Mouse (Mus musculus): Measurements from ENCODE around the gene Fitm1. TPM values are rescaled to one million over a fixed set of nuclear protein-coding genes. Genes with fewer than 3 reads are reported as not detected.
A peak's percentile ranks its signal among the peaks of the same experiment; 100 is the strongest.

Gene Fitm1
- total and polyA plus RNA-seq, 3 experiments = not detected

GRCm38 (mm10) chr14:55540787-55541321 lies 34.6 kb upstream of the Fitm1 start:
- Histone ChIP-seq H3K9me3 (replicated peaks; ENCODE audit: low read length) (no peaks in the 10 kb centered on the region), H3K4me2 (ENCODE audit: insufficient read depth, low read depth, poor library complexity, severe bottlenecking) (peak overlapping the region; percentile 92; the same call in 1 of the 2 replicates), H3K27me3 (replicated peaks) (no peaks in the 10 kb centered on the region), H3K4me3 (replicated peaks in 1 of 3; ENCODE audit: low read depth in 2 of 3, low read length in 2 of 3, poor library complexity in 1 of 3) (peak overlapping the region; percentile 83 to 93 (median 87)), H3K4me1 (ENCODE audit: control insufficient read depth in 1 of 2, insufficient read depth in 2 of 2) (peaks cover 15 to 50% of the 10 kb centered on the region in 2 experiments), H3K27ac (ENCODE audit: insufficient read depth, low read depth) (peak overlapping the region; percentile 77), H3K79me2 (replicated peaks; ENCODE audit: control insufficient read depth, extremely low read depth, insufficient read depth, poor library complexity, severe bottlenecking) (peaks cover 22% of the 10 kb centered on the region), H3K9ac (ENCODE audit: insufficient read depth, low read depth) (peak overlapping the region; percentile 97), H3K36me3 (replicated peaks in 1 of 2; ENCODE audit: control insufficient read depth in 1 of 2, insufficient read depth in 1 of 2, low read length in 1 of 2) (peaks cover 40 to 46% of the 10 kb centered on the region in 2 experiments)
- DNase-seq (ENCODE audit: extremely low read depth) = peak; percentile 81
- dilution Hi-C loops (cut with MboI; ENCODE audit: extremely low pct_ligation_motif_present, extremely low pct_unique_long_range_greater_than_20kb, low sequenced_read_pairs) (no loop called here), in situ Hi-C loops (cut with MboI; ENCODE audit: low pct_ligation_motif_present, low pct_unique_long_range_greater_than_20kb, low sequenced_read_pairs) (no loop called here)
- 0 out of 2 replicates have a peak, but pooled peaks have one; percentile 29 for TF ChIP-seq UBTF (IDR thresholded peaks at IDR 0.05; ENCODE audit: low read depth, low read length)
- peak; percentile 54; the same call in 1 of the 2 replicates for TF ChIP-seq CHD2 (IDR thresholded peaks at IDR 0.05; ENCODE audit: low read length)
- TF ChIP-seq JUND (conservative IDR thresholded peaks at IDR 0.05; ENCODE audit: low read depth, low read length) = no peak
- peak; percentile 39; the same call in 1 of the 2 replicates for TF ChIP-seq BHLHE40 (IDR thresholded peaks at IDR 0.05; ENCODE audit: low read depth, low read length)
- peak; percentile 90; the same call in 1 of the 2 replicates for TF ChIP-seq SIN3A (IDR thresholded peaks at IDR 0.05; ENCODE audit: low read length)
- no peak for TF ChIP-seq ELF1 (IDR thresholded peaks at IDR 0.05; ENCODE audit: low read depth, low read length)
- peak; percentile 33; the same call in 1 of the 2 replicates for TF ChIP-seq IRF4 (IDR thresholded peaks at IDR 0.05; ENCODE audit: low read depth, low read length)
- TF ChIP-seq POLR2AphosphoS2 (IDR thresholded peaks at IDR 0.05; ENCODE audit: low read depth, low read length) = no peak
- peak; percentile 73; the same call in 1 of the 2 replicates for TF ChIP-seq MAZ (IDR thresholded peaks at IDR 0.05; ENCODE audit: low read depth, low read length)

DNA sequence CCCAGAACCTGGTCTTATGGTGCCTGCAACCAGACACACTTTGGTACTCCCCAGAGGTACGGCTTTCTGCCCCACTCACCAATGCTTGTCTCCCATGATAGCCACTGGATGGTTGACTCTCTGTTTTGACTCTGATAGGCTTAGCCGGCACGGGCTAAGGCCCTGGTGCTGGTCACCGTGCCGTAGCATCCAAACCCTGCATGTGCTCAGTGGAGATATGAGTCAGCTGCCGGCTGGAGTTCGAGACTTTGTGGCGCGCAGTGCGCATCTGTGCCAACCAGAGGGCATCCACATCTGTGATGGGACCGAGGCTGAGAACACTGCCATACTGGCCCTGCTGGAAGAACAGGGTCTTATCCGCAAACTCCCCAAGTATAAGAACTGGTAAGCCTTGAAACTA lies 33.1 kb upstream of the Fitm1 start:
- TF ChIP-seq MAFK (IDR thresholded peaks at IDR 0.05; ENCODE audit: insufficient replicate concordance, low read length) (no peak), IRF4 (IDR thresholded peaks at IDR 0.05; ENCODE audit: low read depth, low read length) (peak; percentile 76), MAX (IDR thresholded peaks at IDR 0.05; ENCODE audit: low read length) (peak; percentile 62; the same call in 1 of the 2 replicates), MYC (IDR thresholded peaks at IDR 0.05; ENCODE audit: low read depth, low read length) (peak; percentile 57; the same call in 1 of the 2 replicates), POLR2AphosphoS2 (IDR thresholded peaks at IDR 0.05; ENCODE audit: low read depth, low read length) (peak; percentile 42; the same call in 1 of the 2 replicates), NRF1 (IDR thresholded peaks at IDR 0.05; ENCODE audit: low read depth, low read length) (0 out of 2 replicates have a peak, but pooled peaks have one; percentile 33), MXI1 (IDR thresholded peaks at IDR 0.05; ENCODE audit: low read depth, low read length) (peak; percentile 76), MAZ (IDR thresholded peaks at IDR 0.05; ENCODE audit: low read depth, low read length) (no peak), JUND (conservative IDR thresholded peaks at IDR 0.05; ENCODE audit: low read depth, low read length) (no peak), ETS1 (conservative IDR thresholded peaks at IDR 0.05; ENCODE audit: low read depth, low read length) (peak; percentile 56; the same call in 1 of the 2 replicates), BHLHE40 (IDR thresholded peaks at IDR 0.05; ENCODE audit: low read depth, low read length) (peak; percentile 94), GABPA (IDR thresholded peaks at IDR 0.05; ENCODE audit: insufficient replicate concordance, low read depth, low read length) (no peak), RCOR1 (conservative IDR thresholded peaks at IDR 0.05; ENCODE audit: low read depth, low read length) (no peak), CTCF (conservative IDR thresholded peaks at IDR 0.05 in 1 of 2, IDR thresholded peaks at IDR 0.05 in 1 of 2; ENCODE audit: low read depth in 2 of 2, low read length in 2 of 2) (no peak), TCF12 (IDR thresholded peaks at IDR 0.05; ENCODE audit: low read depth, low read length) (no peak)
- H3K79me2 ChIP-seq (replicated peaks; ENCODE audit: control insufficient read depth, extremely low read depth, insufficient read depth, poor library complexity, severe bottlenecking) = peaks cover 22% of the 10 kb centered on the region
- dilution Hi-C loops (cut with MboI; ENCODE audit: extremely low pct_ligation_motif_present, extremely low pct_unique_long_range_greater_than_20kb, low sequenced_read_pairs) = no loop called here
- peaks cover 52 to 60% of the 10 kb centered on the region in 2 experiments for H3K36me3 ChIP-seq (replicated peaks in 1 of 2; ENCODE audit: control insufficient read depth in 1 of 2, insufficient read depth in 1 of 2, low read length in 1 of 2)
- H3K4me2 ChIP-seq (ENCODE audit: insufficient read depth, low read depth, poor library complexity, severe bottlenecking) = peak overlapping the region; percentile 92
- no peaks in the 10 kb centered on the region for H3K9me3 ChIP-seq (replicated peaks; ENCODE audit: low read length)
- peak overlapping the region; percentile 83 to 93 (median 87) for H3K4me3 ChIP-seq (replicated peaks in 1 of 3; ENCODE audit: low read depth in 2 of 3, low read length in 2 of 3, poor library complexity in 1 of 3)
- H3K4me1 ChIP-seq (ENCODE audit: control insufficient read depth in 1 of 2, insufficient read depth in 2 of 2) = peaks cover 13 to 54% of the 10 kb centered on the region in 2 experiments
- H3K9ac ChIP-seq (ENCODE audit: insufficient read depth, low read depth) = peak overlapping the region; percentile 97
- H3K27ac ChIP-seq (ENCODE audit: insufficient read depth, low read depth) = peak overlapping the region; percentile 38; the same call in 1 of the 2 replicates
- no peaks in the 10 kb centered on the region for H3K27me3 ChIP-seq (replicated peaks)
- DNase-seq (ENCODE audit: extremely low read depth) = peak; percentile 63
- in situ Hi-C loops (cut with MboI; ENCODE audit: low pct_ligation_motif_present, low pct_unique_long_range_greater_than_20kb, low sequenced_read_pairs) = no loop called here
